Mouse (Mus musculus): ENCODE data around the gene Ctsd. TPM values are rescaled to one million over a fixed set of nuclear protein-coding genes. Genes with fewer than 3 reads are reported as not detected.

The Ctsd gene
- polyA plus RNA-seq, 1 experiment, result 405 TPM

GRCm38 (mm10) chr7:142359129-142359528 lies 28.7 kb downstream of the Ctsd start:
- WGBS, result 63% methylated on average over 8 of the region's 8 CpGs

GRCm38 (mm10) chr7:142357566-142357965 lies 30.3 kb downstream of the Ctsd start:
- no peaks in the 10 kb centered on the region for H3K27me3 ChIP-seq (ENCODE audit: control insufficient read depth, insufficient read depth, low read length)
- H3K4me3 ChIP-seq (replicated peaks; ENCODE audit: insufficient read depth, low read depth, low read length), result no peak overlapping the region
- H3K27ac ChIP-seq (ENCODE audit: insufficient read depth, low read length), result no peak overlapping the region
- 88% methylated on average over 3 of the region's 3 CpGs for WGBS
- no peak for DNase-seq
- TF ChIP-seq POLR2A (IDR thresholded peaks at IDR 0.05; ENCODE audit: borderline replicate concordance, insufficient read depth, low read length) (no peak), CTCF (IDR thresholded peaks at IDR 0.05; ENCODE audit: borderline replicate concordance, insufficient read depth, low read depth, low read length) (no peak)
- H3K4me1 ChIP-seq (ENCODE audit: control insufficient read depth, insufficient read depth, low read length), result peaks cover 20% of the 10 kb centered on the region

More at GRCm38 (mm10) chr7:142359129-142359528, 28.7 kb downstream of the Ctsd start:
- no peak for DNase-seq
- no peak overlapping the region for H3K4me3 ChIP-seq (replicated peaks; ENCODE audit: insufficient read depth, low read depth, low read length)
- no peak overlapping the region for H3K27ac ChIP-seq (ENCODE audit: insufficient read depth, low read length)
- H3K27me3 ChIP-seq (ENCODE audit: control insufficient read depth, insufficient read depth, low read length), result no peaks in the 10 kb centered on the region
- peaks cover 22% of the 10 kb centered on the region for H3K4me1 ChIP-seq (ENCODE audit: control insufficient read depth, insufficient read depth, low read length)
- TF ChIP-seq POLR2A (IDR thresholded peaks at IDR 0.05; ENCODE audit: borderline replicate concordance, insufficient read depth, low read length), result no peak
- TF ChIP-seq CTCF (IDR thresholded peaks at IDR 0.05; ENCODE audit: borderline replicate concordance, insufficient read depth, low read depth, low read length), result no peak

GRCm38 (mm10) chr7:142354661-142355233 lies 33.1 kb downstream of the Ctsd start:
- 66% methylated on average over 8 of the region's 8 CpGs for WGBS
- no peak for DNase-seq
- Histone ChIP-seq H3K27me3 (ENCODE audit: control insufficient read depth, insufficient read depth, low read length) (no peaks in the 10 kb centered on the region), H3K27ac (ENCODE audit: insufficient read depth, low read length) (no peak overlapping the region), H3K4me1 (ENCODE audit: control insufficient read depth, insufficient read depth, low read length) (peaks cover 12% of the 10 kb centered on the region; the same call in 1 of the 2 replicates), H3K4me3 (replicated peaks; ENCODE audit: insufficient read depth, low read depth, low read length) (no peak overlapping the region)
- TF ChIP-seq POLR2A (IDR thresholded peaks at IDR 0.05; ENCODE audit: borderline replicate concordance, insufficient read depth, low read length) (no peak), CTCF (IDR thresholded peaks at IDR 0.05; ENCODE audit: borderline replicate concordance, insufficient read depth, low read depth, low read length) (no peak)

- no peak for DNase-seq
- WGBS, result 70% methylated on average over 5 of the region's 5 CpGs
- Histone ChIP-seq H3K4me1 (ENCODE audit: control insufficient read depth, insufficient read depth, low read length) (peaks cover 8% of the 10 kb centered on the region; the same call in 1 of the 2 replicates), H3K27ac (ENCODE audit: insufficient read depth, low read length) (no peak overlapping the region), H3K27me3 (ENCODE audit: control insufficient read depth, insufficient read depth, low read length) (no peaks in the 10 kb centered on the region), H3K4me3 (replicated peaks; ENCODE audit: insufficient read depth, low read depth, low read length) (no peak overlapping the region)
- TF ChIP-seq CTCF (IDR thresholded peaks at IDR 0.05; ENCODE audit: borderline replicate concordance, insufficient read depth, low read depth, low read length) (no peak), POLR2A (IDR thresholded peaks at IDR 0.05; ENCODE audit: borderline replicate concordance, insufficient read depth, low read length) (no peak)
Measured at GRCm38 (mm10) chr7:142353854-142354253, 34.0 kb downstream of the Ctsd start.

- Histone ChIP-seq H3K27ac (ENCODE audit: insufficient read depth, low read length) (no peak overlapping the region), H3K4me1 (ENCODE audit: control insufficient read depth, insufficient read depth, low read length) (peaks cover 8% of the 10 kb centered on the region; the same call in 1 of the 2 replicates), H3K27me3 (ENCODE audit: control insufficient read depth, insufficient read depth, low read length) (no peaks in the 10 kb centered on the region), H3K4me3 (replicated peaks; ENCODE audit: insufficient read depth, low read depth, low read length) (no peak overlapping the region)
- no peak for TF ChIP-seq CTCF (IDR thresholded peaks at IDR 0.05; ENCODE audit: borderline replicate concordance, insufficient read depth, low read depth, low read length)
- TF ChIP-seq POLR2A (IDR thresholded peaks at IDR 0.05; ENCODE audit: borderline replicate concordance, insufficient read depth, low read length), result no peak
- no peak for DNase-seq
- 80% methylated on average over 5 of the region's 5 CpGs for WGBS
Measured at GRCm38 (mm10) chr7:142351569-142351968, 36.3 kb downstream of the Ctsd start.

GRCm38 (mm10) chr7:142349308-142349961 lies 38.4 kb downstream of the Ctsd start:
- WGBS, result 38% methylated on average over 9 of the region's 9 CpGs
- TF ChIP-seq POLR2A (IDR thresholded peaks at IDR 0.05; ENCODE audit: borderline replicate concordance, insufficient read depth, low read length) (no peak), CTCF (IDR thresholded peaks at IDR 0.05; ENCODE audit: borderline replicate concordance, insufficient read depth, low read depth, low read length) (no peak)
- no peak overlapping the region for H3K27ac ChIP-seq (ENCODE audit: insufficient read depth, low read length)
- no peak for DNase-seq
- H3K4me3 ChIP-seq (replicated peaks; ENCODE audit: insufficient read depth, low read depth, low read length), result no peak overlapping the region
- H3K27me3 ChIP-seq (ENCODE audit: control insufficient read depth, insufficient read depth, low read length), result no peaks in the 10 kb centered on the region
- H3K4me1 ChIP-seq (ENCODE audit: control insufficient read depth, insufficient read depth, low read length), result peaks cover 2% of the 10 kb centered on the region; the same call in 1 of the 2 replicates

GRCm38 (mm10) chr7:142347542-142347941 lies 40.3 kb downstream of the Ctsd start:
- H3K4me1 ChIP-seq (ENCODE audit: control insufficient read depth, insufficient read depth, low read length), result no peaks in the 10 kb centered on the region
- no peaks in the 10 kb centered on the region for H3K27me3 ChIP-seq (ENCODE audit: control insufficient read depth, insufficient read depth, low read length)
- no peak overlapping the region for H3K27ac ChIP-seq (ENCODE audit: insufficient read depth, low read length)
- no peak overlapping the region for H3K4me3 ChIP-seq (replicated peaks; ENCODE audit: insufficient read depth, low read depth, low read length)
- no peak for TF ChIP-seq POLR2A (IDR thresholded peaks at IDR 0.05; ENCODE audit: borderline replicate concordance, insufficient read depth, low read length)
- no peak for TF ChIP-seq CTCF (IDR thresholded peaks at IDR 0.05; ENCODE audit: borderline replicate concordance, insufficient read depth, low read depth, low read length)
- WGBS, result 90% methylated on average over 4 of the region's 4 CpGs
- no peak for DNase-seq

- DNase-seq, result no peak
- no peaks in the 10 kb centered on the region for H3K4me1 ChIP-seq (ENCODE audit: control insufficient read depth, insufficient read depth, low read length)
- no peaks in the 10 kb centered on the region for H3K27me3 ChIP-seq (ENCODE audit: control insufficient read depth, insufficient read depth, low read length)
- TF ChIP-seq CTCF (IDR thresholded peaks at IDR 0.05; ENCODE audit: borderline replicate concordance, insufficient read depth, low read depth, low read length) (no peak), POLR2A (IDR thresholded peaks at IDR 0.05; ENCODE audit: borderline replicate concordance, insufficient read depth, low read length) (no peak)
- 85% methylated on average over 3 of the region's 3 CpGs for WGBS
- no peak overlapping the region for H3K27ac ChIP-seq (ENCODE audit: insufficient read depth, low read length)
- H3K4me3 ChIP-seq (replicated peaks; ENCODE audit: insufficient read depth, low read depth, low read length), result no peak overlapping the region
Measured at GRCm38 (mm10) chr7:142342247-142342640, 45.6 kb downstream of the Ctsd start.
